Mouse (Mus musculus) CD8-positive naive resting alpha-beta T cell, adult 2 months (primary cell): ENCODE measurements around the gene Mfsd2a.

ENCODE experiments used
- DNase-seq, 2 experiments: peaks; one replicate each; pipeline ENCODE4 v3.0.0; 2022; ENCODE audit warnings: low read depth in 2 of 2, low spot score in 2 of 2

Gene Mfsd2a

GRCm38 (mm10) chr4:122935466-122936099 is 25.4 kb downstream of the Mfsd2a start:
- DNase-seq = no peak

- DNase-seq = peak; percentile 62 to 66
Measured at GRCm38 (mm10) chr4:122933857-122934256, 27.1 kb downstream of the Mfsd2a start.

DNA sequence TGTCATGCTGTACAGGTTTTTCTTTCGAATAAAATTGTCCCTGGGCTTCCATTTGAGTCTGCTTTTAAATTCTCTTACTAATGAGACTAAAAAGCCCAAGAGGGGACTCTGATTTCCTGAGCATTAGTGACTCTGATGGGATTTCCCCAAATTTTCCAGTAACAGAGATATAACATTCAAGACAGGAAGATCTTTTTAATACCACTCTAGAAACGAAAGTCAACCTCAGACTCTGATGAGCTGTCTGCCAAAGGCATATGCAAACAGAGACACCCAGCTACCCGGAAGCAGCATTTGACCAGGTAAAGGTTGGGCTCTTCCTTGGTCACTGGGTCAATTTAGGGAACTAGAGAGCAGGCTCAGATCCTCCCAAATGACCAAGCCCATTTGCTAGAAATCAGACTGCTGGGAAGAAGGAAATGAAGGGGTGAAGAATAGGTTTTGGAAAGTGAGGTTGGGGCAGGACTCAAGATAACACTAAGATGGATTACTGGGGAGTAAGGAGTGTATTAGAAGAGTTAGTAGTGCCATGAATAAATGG is 27.9 kb downstream of the Mfsd2a start:
- DNase-seq = no peak

DNA sequence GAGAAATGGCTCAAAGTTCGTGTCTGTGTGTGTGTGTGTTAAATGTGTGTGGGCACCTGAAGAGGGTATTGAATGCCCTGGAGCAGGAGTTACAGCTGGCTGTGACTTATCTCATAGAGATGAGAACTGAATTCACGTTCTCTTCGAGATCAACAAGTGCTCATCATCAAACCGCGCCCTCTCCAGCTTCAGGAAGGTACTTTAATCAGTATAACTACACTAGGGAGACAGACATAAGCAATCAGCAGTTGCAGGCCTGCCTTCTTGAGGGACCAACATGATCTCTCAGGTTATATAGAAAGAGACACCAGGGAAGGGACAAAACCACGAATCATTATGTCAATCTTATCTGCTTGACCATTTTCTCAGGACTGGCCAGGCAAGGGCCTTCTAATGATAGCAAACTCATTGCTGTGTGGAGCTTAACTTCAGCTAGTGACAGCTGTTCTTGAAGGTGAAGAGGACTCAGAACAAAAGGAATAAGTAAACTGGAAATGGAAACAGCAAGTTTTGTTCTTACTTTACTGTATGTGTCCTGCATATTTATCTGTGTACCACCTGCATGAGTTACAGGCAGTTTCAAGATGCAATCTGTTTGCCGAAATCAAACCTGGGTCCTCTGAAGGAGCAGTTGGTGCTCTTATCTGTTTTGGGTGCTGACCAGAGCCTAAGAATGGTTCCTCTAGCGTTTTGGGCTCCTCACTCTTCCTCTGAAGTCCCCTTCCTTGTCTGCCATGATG is 28.6 kb downstream of the Mfsd2a start:
- DNase-seq = no peak

- no peak for DNase-seq
Measured at GRCm38 (mm10) chr4:122930939-122931590, 29.9 kb downstream of the Mfsd2a start.

GRCm38 (mm10) chr4:122923392-122924344 is 37.3 kb downstream of the Mfsd2a start:
- DNase-seq = no peak

GRCm38 (mm10) chr4:122922841-122923240 is 38.1 kb downstream of the Mfsd2a start:
- no peak for DNase-seq

GRCm38 (mm10) chr4:122915985-122916384 is 45.0 kb downstream of the Mfsd2a start:
- no peak for DNase-seq

- no peak for DNase-seq
Measured at GRCm38 (mm10) chr4:122914186-122914585, 46.8 kb downstream of the Mfsd2a start.

DNA sequence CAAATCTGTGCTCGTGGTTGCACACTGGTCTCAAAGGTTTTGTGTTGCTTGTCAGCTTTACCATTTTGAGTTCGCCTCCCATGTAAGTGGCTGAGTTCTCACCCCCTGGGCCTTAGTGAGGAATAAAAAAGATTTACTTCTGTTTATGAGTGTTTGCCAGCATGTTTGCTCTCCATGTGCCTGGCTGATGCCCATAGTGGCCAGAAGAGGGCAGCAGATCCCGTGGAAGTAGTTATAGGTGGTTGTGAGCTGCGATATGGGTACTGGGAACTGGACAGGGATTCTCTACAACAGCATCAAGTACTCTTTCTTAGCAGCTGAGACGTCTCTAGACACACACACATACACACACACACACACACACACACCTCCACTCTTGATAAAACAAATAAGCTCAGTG is 48.4 kb downstream of the Mfsd2a start:
- DNase-seq = peak in 1 of 2 experiments; percentile 18

DNA sequence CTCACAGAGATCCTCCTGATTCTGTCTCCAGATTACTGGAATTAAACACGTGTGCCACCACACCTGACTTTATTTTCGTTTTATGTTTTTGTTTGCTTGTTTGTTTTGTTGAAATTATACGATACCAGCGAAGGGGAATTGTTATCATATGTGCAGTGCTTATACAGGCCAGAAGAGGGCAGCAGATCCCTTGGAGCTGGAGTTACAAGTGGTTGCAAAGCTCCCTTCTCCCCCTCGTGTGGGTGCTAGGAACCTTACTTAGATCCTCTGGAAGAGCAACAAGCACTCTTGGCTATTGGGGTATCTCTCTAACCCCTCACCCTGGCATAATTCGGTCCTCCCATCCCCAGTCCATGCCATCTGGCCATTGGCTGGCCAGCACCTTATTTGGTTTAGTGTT is 50.4 kb downstream of the Mfsd2a start:
- peak; percentile 37 to 43 for DNase-seq

GRCm38 (mm10) chr4:122909572-122910189 is 51.3 kb downstream of the Mfsd2a start:
- no peak for DNase-seq

- DNase-seq = no peak
Measured at GRCm38 (mm10) chr4:122905359-122905758, 55.6 kb downstream of the Mfsd2a start.

DNA sequence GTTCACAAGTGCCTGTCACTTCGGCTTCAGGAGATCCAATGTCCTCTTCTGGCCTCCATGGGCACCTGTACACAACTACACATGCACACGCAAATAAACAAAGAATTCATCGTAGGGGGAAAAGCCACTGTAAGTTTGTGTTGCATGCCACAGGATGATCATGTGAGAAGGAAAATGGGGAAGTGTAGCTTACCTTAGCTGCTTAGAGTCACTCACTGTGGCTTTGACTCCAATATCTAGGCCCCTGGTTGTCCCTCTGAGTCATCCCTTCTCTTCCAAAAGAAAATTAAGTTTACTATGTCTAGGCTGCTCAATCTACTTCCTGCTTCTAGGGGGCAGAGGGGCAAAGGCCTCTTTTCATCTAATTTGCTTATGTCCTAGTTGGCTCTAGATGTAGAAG is 57.3 kb downstream of the Mfsd2a start:
- no peak for DNase-seq

GRCm38 (mm10) chr4:122902156-122902555 is 58.8 kb downstream of the Mfsd2a start:
- no peak for DNase-seq

- peak; percentile 58 to 72 for DNase-seq
Measured at GRCm38 (mm10) chr4:122898313-122898712, 62.7 kb downstream of the Mfsd2a start.

- DNase-seq = no peak
Measured at GRCm38 (mm10) chr4:122897750-122898149, 63.2 kb downstream of the Mfsd2a start.
